Mouse (Mus musculus) cerebellum, adult 9-11 months (tissue): ENCODE measurements around the gene Ankfy1.

Experiments
- DNase-seq: peaks from one replicate; pipeline ENCODE4 v3.0.0; 2022

The Ankfy1 gene

DNA sequence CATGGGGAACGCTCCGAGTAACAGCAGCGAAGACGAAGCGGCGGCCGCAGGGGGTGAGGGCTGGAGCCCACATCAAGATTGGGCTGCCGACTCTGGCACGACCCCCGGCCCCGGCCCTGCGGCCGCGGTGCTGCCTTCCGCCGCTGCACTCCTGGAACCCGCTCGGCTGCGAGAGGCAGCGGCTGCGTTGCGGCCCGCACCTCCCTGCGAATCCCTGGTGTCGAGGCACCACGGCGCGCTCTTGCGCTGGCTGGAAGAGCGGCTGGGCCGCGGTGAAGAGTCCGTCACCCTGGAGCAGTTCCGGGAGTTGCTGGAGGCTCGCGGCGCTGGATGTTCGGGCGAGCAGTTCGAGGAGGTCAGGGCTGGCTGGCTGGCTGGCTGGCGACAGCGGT, 106.5 kb downstream of the Ankfy1 start:
- DNase-seq: no peak

DNA sequence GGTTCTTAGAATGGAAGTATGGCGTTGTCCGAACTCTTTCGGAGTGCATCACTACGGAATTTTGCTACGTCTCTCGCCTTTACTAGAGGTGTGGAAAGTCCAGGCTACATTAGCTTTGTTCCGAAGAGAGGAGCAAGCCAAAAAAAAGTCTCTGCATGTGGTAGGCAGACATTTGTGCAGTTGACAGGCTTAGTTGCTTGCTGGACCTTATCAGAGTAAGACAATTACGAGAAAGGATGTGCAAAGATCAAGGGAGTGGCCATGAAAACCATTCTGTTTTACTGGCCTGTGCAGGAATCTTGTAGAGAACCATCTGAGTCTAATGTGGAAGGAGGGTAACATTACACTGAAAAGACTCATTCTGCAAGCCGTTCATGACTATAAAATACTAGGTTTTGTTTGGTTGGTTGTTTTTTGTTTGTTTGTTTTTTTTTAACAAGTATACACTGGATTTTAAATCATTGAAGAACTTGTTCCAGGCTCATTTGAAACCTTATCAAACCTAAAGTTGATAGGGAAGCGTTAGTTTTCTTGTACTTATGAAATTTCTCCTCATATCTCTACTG, 107.0 kb downstream of the Ankfy1 start:
- DNase-seq: no peak

DNA sequence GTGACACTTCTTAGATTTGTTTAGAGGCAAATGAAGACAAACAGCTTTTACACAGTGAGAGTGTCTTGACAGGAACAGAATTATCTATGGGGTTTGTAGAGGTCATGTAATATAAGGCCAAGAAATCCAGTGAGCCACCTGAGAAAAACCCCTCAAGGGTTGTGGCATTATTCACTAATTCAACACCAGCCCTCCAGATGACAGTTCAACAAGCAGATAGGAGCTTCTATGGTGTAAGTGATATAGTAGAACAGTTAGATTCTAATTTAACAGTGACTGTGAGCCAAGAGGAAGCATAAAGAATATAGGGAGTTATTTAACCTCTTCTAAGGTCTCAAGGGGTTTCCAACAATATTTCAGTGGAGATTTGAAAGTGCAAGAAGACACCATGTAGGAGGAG, 108.3 kb downstream of the Ankfy1 start:
- no peak for DNase-seq

DNA sequence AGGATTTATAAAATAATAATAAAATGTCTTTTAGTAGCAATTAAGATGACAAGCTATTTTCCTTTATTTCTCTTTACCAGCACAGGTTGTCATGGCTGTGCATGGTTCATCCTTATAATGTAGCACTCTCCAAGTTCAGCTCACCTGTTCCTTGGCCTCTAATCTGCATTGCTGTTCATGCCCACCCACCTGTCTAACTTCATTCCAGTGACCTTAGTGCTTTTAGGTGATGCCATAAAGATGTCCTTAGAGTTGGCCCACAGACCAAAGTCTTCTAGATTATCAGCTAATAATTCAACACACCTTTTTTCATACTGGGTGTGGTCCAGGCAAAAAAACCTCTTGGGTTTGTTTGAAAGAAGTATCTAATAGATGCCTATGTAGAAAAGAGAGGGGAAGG, 111.4 kb downstream of the Ankfy1 start:
- DNase-seq: no peak

DNA sequence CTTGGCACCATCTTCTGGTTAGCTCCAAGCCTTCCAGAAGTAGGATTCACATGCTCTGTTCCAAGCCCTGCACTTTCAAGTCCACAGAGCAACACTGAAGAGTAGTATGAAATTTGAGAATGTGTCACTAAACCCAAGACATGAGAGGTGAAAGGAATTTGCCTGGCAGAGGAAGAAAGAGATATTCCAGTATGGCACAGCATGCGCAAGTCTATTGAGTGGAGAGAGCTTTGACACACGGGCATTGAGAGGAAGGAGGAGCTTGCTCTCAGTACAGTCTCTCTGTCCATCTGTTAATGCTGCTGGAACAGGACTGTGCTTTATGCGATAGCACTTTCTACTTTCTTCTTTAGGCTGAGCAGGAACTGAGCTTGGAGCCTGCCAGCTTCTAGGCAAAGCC, 113.2 kb downstream of the Ankfy1 start:
- no peak for DNase-seq

DNA sequence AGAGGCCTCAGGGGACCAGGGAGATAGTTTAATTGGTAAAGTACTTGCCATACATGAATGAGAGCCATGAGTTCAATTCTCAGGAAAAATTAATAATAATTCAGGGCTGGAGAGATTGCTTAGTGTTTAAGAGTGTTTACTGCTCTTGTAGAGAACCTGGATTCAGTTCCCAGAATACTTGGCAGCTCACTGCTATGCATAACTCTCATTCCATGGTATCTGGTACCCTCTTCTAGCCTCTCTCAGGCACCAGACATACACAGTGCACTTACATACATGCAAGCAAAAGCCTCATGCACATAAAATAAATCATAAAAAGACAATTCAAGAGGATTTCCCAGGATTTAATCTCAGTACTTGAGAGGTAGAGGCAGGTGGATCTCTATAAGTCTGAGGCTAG, 114.8 kb downstream of the Ankfy1 start:
- no peak for DNase-seq

DNA sequence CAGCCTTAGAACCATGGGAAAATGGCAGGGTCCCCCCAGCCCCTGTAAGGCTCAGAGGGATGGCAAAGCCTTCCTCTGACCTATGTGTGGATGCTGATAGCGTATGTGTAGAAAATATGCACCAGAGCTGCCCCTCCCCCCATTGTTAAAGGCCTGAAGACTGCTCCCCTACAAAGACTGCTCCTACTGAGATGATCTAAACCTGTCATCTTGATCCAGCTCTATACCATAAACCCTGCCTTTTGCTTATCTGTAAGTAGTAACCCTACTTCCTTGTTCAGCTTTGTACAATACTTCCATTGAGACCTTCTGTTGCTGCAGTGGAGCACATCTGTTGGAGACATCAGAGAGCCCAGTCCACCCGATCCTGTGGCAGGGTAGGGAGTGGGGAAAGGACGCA, 115.4 kb downstream of the Ankfy1 start:
- no peak for DNase-seq

DNA sequence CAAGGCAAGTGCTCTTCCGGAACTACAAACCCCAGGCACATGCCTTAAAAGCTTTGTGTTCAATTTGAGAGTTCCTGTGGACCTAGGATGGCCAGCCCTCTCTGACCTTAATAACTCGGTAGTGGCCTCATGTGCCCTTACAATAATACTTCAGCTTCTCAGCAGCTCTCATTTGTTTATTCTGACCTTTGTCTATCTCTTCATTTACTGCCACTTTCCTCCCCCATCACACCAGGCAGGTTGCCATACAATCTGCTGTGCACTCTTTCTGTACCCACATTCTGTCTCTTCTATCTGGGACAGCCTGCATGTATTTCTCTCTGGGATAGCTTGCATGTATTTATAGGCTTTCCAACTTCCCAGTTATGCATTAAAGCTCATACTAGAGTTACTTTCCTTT, 116.8 kb downstream of the Ankfy1 start:
- DNase-seq: peak; percentile 35

DNA sequence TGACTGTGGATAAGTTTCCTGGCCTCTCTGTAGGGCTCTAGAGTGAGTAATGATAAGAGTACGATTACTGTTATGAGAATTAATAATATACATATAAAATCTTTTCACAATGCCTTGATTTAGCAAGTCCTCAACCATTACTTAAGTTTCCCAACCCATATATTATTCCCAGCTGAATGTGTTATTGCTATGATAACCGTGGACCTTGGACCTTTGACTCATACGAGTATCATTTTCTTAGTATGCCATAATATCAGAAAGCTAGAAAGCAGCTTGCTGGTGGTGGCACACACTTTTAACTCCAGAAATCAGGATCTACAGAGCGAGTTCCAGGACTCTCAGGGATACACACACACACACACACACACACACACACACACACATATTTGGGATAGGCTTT, 118.2 kb downstream of the Ankfy1 start:
- DNase-seq: no peak

DNA sequence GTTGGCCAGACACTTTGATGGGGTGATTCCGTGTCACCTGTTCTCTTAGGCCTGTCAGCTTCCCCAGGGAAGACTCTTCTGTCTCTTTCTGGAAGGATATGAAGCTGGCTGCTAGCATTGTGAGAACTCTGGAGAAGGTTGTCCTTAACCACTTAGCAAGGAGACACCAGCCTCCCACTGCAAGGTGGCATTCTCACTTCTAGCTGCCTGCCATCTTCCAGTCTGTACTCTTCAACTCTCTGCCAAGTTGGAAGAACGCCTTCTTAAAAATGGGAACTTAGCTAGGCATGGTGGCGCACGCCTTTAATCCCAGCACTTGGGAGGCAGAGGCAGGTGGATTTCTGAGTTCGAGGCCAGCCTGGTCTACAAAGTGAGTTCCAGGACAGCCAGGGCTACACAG, 123.9 kb downstream of the Ankfy1 start:
- DNase-seq: no peak

DNA sequence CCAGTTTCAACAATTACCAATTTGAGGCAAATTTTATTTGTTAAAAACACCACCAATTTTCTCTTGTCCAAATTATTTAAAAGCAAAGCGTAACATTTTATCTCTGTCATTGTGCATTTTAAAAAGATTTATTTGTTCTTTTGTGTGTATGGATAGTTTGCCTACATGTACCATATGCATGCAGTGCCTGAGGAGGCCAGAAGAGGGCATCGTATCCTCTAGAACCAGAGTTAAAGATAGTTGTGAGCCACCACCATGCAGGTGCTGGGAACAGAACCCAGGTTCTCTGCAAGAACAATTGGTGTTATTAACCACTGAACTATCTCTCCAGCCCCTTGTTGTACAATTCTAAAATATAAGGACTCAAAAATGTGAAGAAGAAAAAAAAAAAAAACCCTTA, 124.4 kb downstream of the Ankfy1 start:
- DNase-seq: no peak

DNA sequence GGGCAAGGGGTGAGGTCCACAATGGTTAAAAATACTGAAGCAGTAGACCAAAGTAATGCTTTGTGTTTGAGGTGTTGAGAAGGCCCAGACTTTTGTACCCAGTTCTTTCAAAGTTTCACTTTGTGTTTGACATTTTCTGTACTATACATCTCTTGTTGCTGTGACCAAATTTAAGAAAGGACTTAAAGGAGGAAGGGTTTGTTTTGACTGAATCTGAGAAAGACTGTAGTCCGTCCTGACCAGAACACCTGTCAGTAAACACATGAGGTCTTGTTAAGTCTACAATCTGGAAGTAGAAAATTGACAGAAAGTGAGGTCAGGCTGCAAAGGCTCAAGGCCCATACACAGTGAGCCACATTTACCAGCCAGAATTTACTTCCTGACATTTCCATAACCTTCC, 127.1 kb downstream of the Ankfy1 start:
- no peak for DNase-seq

DNA sequence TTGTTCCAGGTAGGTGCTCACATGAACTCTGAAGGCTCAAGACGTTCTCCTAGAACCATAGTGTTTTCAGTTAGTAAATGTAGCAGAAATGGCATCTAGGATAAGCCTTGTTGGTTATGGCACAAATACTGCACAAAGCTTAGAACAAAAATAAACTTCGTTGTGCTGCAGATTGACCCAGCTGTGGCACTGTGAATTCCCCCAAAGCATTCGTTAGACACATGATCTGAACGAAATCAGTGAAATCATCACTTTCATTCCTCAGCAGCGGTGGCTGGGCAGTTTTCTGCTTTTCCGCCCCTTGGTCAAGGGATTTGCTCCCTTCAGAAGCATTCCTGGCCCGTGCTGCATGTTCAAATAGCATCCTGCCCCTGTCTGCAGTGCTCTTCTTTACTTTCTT, 128.3 kb downstream of the Ankfy1 start:
- no peak for DNase-seq

DNA sequence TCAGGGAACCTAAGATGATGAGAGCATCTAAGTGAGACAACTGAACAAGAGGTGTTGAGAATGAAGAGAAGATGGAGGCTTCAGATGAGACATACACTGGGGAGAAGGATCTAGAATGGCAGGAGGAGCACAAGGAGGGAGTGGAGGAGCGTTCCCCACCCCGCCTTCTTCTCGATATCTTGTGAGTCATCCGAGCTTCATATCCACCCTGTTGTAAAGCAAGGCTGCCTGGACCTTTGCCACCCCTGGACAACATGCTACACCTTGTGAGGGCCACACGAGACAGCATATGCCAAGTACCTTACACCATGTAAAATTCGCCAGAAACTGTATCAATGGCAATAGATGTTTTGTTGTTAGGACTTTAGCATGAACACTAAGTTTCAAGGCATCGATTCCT, 131.2 kb downstream of the Ankfy1 start:
- no peak for DNase-seq
